Mouse (Mus musculus) liver, embryonic 11.5 days (tissue): ENCODE data around the gene Miga1. TPM values are rescaled to one million over a fixed set of nuclear protein-coding genes. Genes with fewer than 3 reads are reported as not detected.

Experiments used
- ATAC-seq: fragments of 200-750 bp; cut with Nextera tagmentation; replicated peaks from 2 replicates; pipeline ENCODE4 v1.8.0; 2017; ENCODE audit warnings: moderate number of reproducible peaks, mild to moderate bottlenecking, moderate TSS enrichment, moderate library complexity; ENCODE audit not compliant: low FRiP score
- DNase-seq: peaks from one replicate; pipeline ENCODE4 v3.0.0-alpha.2; 2017; ENCODE audit warnings: low spot score
- H3K27ac ChIP-seq: fragments of 300-500 bp; sonication (generic); 2 replicates; pipeline ENCODE4 v1.5.1; 2014; ENCODE audit warnings: mild to moderate bottlenecking, low read depth, low read length, control low read depth
- H3K27me3 ChIP-seq: fragments of 300-500 bp; sonication (generic); replicated peaks from 2 replicates; pipeline ENCODE4 v1.6.1; 2014; ENCODE audit warnings: low read length, mixed read lengths; ENCODE audit not compliant: control insufficient read depth, insufficient read depth
- H3K36me3 ChIP-seq: fragments of 300-500 bp; sonication (generic); 2 replicates; pipeline ENCODE4 v1.6.1; 2014; ENCODE audit warnings: mild to moderate bottlenecking, low read length, moderate library complexity, mixed read lengths; ENCODE audit not compliant: control insufficient read depth, insufficient read depth
- H3K4me1 ChIP-seq: fragments of 300-500 bp; sonication (generic); replicated peaks from 2 replicates; pipeline ENCODE4 v1.6.1; 2014; ENCODE audit warnings: low read length, mixed read lengths; ENCODE audit not compliant: control insufficient read depth, insufficient read depth
- H3K4me2 ChIP-seq: fragments of 300-500 bp; sonication (generic); 2 replicates; pipeline ENCODE4 v1.6.1; 2014; ENCODE audit warnings: mild to moderate bottlenecking, control low read depth, moderate library complexity
- H3K4me3 ChIP-seq: fragments of 300-500 bp; sonication (generic); 2 replicates; pipeline ENCODE4 v1.5.1; 2014; ENCODE audit warnings: low read depth, low read length, control low read depth
- H3K9ac ChIP-seq: fragments of 300-500 bp; sonication (generic); 2 replicates; pipeline ENCODE4 v1.6.1; 2014; ENCODE audit warnings: low read depth, low read length, control low read depth
- H3K9me3 ChIP-seq: fragments of 300-500 bp; sonication (generic); 2 replicates; pipeline ENCODE4 v1.6.1; 2016; ENCODE audit warnings: low read length, inconsistent platforms, mixed read lengths; ENCODE audit not compliant: control insufficient read depth
- WGBS: fragments of 180-500 bp; shearing (Covaris S2); extraction: QIAGEN DNeasy Blood & Tissue Kit; methylation state at CpG from one replicate; pipeline ENCODE4 v1.1.7; 2014; 5-methylcytosine and 5-hydroxymethylcytosine counted together
- polyA plus RNA-seq: library from polyadenylated mRNA; unstranded; fragments of >200 nt; fragmentation: Nextera tagmentation; extraction: Ambion mirVana; gene quantifications from 2 replicates; pipeline ENCODE4 v1.2.1, GENCODE M21; 2014

The Miga1 gene
- polyA plus RNA-seq, 1 experiment from 2014 or later = 12.4 TPM

- no peaks in the 10 kb centered on the region for H3K9me3 ChIP-seq
- DNase-seq (no peak), ATAC-seq (no peak)
- WGBS = 85% methylated on average over 10 of the region's 10 CpGs
- H3K27ac ChIP-seq = no peak overlapping the region
- 0 out of 2 replicates have a peak, but pooled peaks cover 2% of the 10 kb centered on the region for H3K36me3 ChIP-seq
- 0 out of 2 replicates have a peak, but pooled peaks cover 4% of the 10 kb centered on the region for H3K4me1 ChIP-seq
- H3K27me3 ChIP-seq = peaks cover 21% of the 10 kb centered on the region
- H3K9ac ChIP-seq = no peak overlapping the region
- no peak overlapping the region for H3K4me2 ChIP-seq
- no peak overlapping the region for H3K4me3 ChIP-seq
These were observed 69.0 kb downstream of the Miga1 start for GRCm38 (mm10) chr3:152271071-152271710.

- Histone ChIP-seq H3K4me1 (0 out of 2 replicates have a peak, but pooled peaks cover 8% of the 10 kb centered on the region), H3K9me3 (no peaks in the 10 kb centered on the region), H3K36me3 (no peaks in the 10 kb centered on the region), H3K27me3 (peaks cover 42% of the 10 kb centered on the region), H3K4me2 (no peak overlapping the region), H3K4me3 (no peak overlapping the region), H3K27ac (no peak overlapping the region), H3K9ac (no peak overlapping the region)
- no peak for ATAC-seq
- WGBS = 84% methylated on average over 14 of the region's 14 CpGs
- DNase-seq = no peak
These were observed 72.1 kb downstream of the Miga1 start for GRCm38 (mm10) chr3:152268099-152268498.

DNA sequence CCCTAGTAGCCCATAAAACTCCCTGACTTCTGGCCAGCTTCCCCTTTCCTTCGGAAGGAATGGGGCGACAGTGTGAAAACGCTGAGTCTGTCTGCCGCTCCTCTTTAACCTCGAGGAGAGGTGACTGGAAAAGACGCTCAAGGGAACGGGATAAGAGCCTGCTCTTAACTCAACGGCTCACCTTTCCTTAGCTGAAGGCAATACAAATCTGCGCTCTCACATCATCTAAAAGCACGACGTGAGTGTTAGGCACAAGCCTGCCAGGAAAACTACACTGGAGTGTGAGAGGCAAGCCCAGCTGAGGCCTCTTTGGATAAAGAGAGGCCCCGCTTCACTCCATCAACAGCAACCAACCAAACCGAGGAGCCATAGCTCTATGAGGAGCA, 74.2 kb downstream of the Miga1 start, which contains the start of gene Nexn:
Nexn (minus strand) TSS at position 315 of the 386 bp plus-strand sequence.
- H3K4me1 ChIP-seq = peaks cover 20% of the 10 kb centered on the region

DNA sequence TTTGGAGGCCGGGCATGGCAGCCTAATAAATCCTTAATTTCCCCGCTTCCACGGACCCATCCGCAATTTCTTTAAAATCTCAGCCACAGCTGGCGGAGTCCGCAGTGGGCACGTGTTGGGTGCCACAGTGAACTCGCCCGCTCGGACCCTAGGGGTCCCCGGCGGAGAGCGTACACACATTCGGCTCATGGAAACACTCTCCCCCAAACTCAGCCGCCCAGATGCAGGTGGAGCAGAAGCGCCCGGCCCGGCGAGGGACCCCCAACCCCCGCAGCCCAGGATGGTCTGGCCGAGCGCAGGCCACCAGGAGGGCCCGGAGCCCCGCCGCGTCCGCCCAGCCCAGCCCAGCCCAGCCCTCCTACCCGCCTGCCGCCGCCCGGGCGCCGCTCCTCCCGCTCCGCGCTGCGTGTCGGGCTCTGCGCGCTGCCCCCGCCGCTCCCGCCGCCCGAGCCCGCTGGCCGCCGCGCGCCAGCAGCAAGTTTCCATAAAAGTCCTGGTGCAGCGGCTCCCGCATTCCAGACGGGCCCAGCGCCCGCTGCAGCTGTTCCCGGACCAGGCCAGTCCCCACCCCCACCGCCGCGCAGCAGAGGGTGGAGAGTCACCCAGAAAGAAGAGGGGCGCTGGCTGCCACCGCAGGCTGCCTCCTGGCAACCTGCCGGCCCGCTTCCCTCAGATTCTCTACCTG, 74.7 kb downstream of the Miga1 start:
- DNase-seq (peak; percentile 71), ATAC-seq (peak; percentile 63)
- Histone ChIP-seq H3K9me3 (no peaks in the 10 kb centered on the region), H3K27me3 (peaks cover 50% of the 10 kb centered on the region), H3K4me3 (peak overlapping the region; percentile 63), H3K27ac (no peak overlapping the region), H3K4me1 (peaks cover 20% of the 10 kb centered on the region), H3K9ac (peak overlapping the region; percentile 57), H3K36me3 (no peaks in the 10 kb centered on the region), H3K4me2 (peak overlapping the region; percentile 96)
- WGBS = 1% methylated on average over 52 of the region's 63 CpGs

More for the DNA sequence above, 74.2 kb downstream of the Miga1 start, which contains the start of gene Nexn:
- DNase-seq = no peak
- peaks cover 50% of the 10 kb centered on the region for H3K27me3 ChIP-seq
- no peak within 1 kb of the TSS for H3K27ac ChIP-seq
- H3K9ac ChIP-seq = peak within 1 kb of the TSS; percentile 57
- no peak for ATAC-seq
- 11% methylated on average over 13 of the region's 13 CpGs for WGBS
- no peaks in the 10 kb centered on the region for H3K36me3 ChIP-seq
- H3K9me3 ChIP-seq = no peaks in the 10 kb centered on the region
- H3K4me3 ChIP-seq = peak within 1 kb of the TSS; percentile 63
- peak within 1 kb of the TSS; percentile 96 for H3K4me2 ChIP-seq

- Histone ChIP-seq H3K9ac (no peak overlapping the region), H3K4me1 (peaks cover 20% of the 10 kb centered on the region), H3K27ac (no peak overlapping the region), H3K4me2 (peak overlapping the region; percentile 96), H3K4me3 (peak overlapping the region; percentile 63; the same call in 1 of the 2 replicates), H3K27me3 (peaks cover 50% of the 10 kb centered on the region), H3K36me3 (no peaks in the 10 kb centered on the region), H3K9me3 (no peaks in the 10 kb centered on the region)
- no peak for DNase-seq
- ATAC-seq = no peak; the same call in 1 of the 2 replicates
- WGBS = 33% methylated on average over 12 of the region's 12 CpGs
These were observed 75.4 kb downstream of the Miga1 start for GRCm38 (mm10) chr3:152264830-152265229.

GRCm38 (mm10) chr3:152264374-152264773, 75.8 kb downstream of the Miga1 start:
- Histone ChIP-seq H3K9me3 (no peaks in the 10 kb centered on the region), H3K4me3 (no peak overlapping the region), H3K4me2 (no peak overlapping the region), H3K27me3 (peaks cover 50% of the 10 kb centered on the region), H3K36me3 (no peaks in the 10 kb centered on the region), H3K4me1 (peaks cover 20% of the 10 kb centered on the region), H3K27ac (no peak overlapping the region), H3K9ac (no peak overlapping the region)
- ATAC-seq (no peak), DNase-seq (no peak)
- 50% methylated on average over 10 of the region's 10 CpGs for WGBS

- H3K4me1 ChIP-seq = peaks cover 20% of the 10 kb centered on the region
- H3K27ac ChIP-seq = no peak overlapping the region
- WGBS = 23% methylated on average over 8 of the region's 8 CpGs
- H3K9me3 ChIP-seq = no peaks in the 10 kb centered on the region
- no peaks in the 10 kb centered on the region for H3K36me3 ChIP-seq
- DNase-seq (no peak), ATAC-seq (peak; percentile 14; the same call in 1 of the 2 replicates)
- H3K9ac ChIP-seq = no peak overlapping the region
- peaks cover 35% of the 10 kb centered on the region for H3K27me3 ChIP-seq
- H3K4me3 ChIP-seq = no peak overlapping the region
- peak overlapping the region; percentile 44 for H3K4me2 ChIP-seq
These were observed 78.3 kb downstream of the Miga1 start for GRCm38 (mm10) chr3:152261948-152262347.

DNA sequence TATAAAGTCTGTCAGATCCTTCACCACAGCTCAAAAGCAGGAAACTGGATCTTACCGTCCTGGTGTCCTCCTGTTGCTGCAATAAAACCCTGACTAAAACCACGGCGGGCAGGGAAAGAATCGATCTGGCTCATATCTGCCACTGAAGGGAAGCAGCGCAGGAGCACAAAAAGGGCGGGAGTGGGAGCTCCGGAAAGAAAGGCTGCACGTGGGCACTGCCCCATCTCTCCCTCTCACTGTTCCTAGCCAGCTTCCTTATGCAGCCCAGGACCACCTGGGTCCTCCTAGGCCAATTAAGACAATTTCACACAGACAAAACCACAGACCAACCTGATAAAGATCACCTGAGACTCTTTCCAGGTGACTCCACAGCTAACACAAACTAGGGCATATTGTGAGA, 78.8 kb downstream of the Miga1 start:
- Histone ChIP-seq H3K4me3 (no peak overlapping the region), H3K4me2 (peak overlapping the region; percentile 44), H3K9ac (no peak overlapping the region), H3K9me3 (no peaks in the 10 kb centered on the region), H3K27me3 (peaks cover 31% of the 10 kb centered on the region), H3K36me3 (no peaks in the 10 kb centered on the region), H3K27ac (no peak overlapping the region), H3K4me1 (peaks cover 18% of the 10 kb centered on the region)
- ATAC-seq (no peak), DNase-seq (no peak)
- 29% methylated on average over 8 of the region's 8 CpGs for WGBS
